Mouse (Mus musculus) small intestine, adult 10 weeks (tissue): ENCODE results near the gene Megf6. TPM values are rescaled to one million over a fixed set of nuclear protein-coding genes. Genes with fewer than 3 reads are reported as not detected.

Source experiments
- polyA plus RNA-seq: library from polyadenylated mRNA; stranded (reverse); fragments of 350-450 nt; fragmentation: Illumina TruSeq; extraction: RNeasy Lipid Tissue Mini Kit (QIAGEN cat#74804); gene quantifications from one replicate; pipeline ENCODE4 v1.2.3, GENCODE M21; 2014; ENCODE audit warnings: low replicate concordance

Gene Megf6
- polyA plus RNA-seq, result 0.07 TPM

DNA sequence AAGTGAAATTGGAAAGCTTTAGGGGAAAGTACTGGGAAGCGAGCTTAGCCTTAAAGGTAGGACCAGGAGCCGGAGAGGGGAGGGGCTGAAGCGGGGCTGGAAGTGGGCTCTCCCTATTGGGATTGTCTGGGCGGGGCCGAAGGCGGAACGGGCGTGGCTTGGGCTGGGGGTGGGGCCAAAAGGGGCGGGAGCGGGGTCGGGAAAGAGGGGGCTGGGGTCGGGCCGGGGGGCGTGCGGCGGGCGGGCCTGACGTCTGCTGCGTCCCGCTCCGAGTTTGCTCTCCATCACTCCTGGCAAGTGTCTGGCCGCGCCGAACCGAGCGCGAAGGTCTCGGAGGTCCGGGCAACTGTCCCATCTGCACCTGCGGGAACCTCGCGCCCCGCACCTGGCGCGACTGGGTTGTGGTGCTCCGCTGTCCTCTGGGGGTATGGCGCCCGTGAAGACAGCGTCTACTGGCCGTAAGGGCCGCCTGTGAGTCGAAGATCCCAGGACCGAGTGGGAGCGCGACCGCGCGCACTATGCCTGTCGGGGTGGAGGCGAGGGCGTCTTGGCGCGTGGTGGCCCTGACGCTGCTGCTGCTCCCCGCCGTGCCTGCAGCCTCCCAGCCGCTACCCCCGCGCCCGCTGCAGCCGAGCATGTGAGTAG lies at the start of gene Megf6:
TSS of gene Megf6 (plus strand) at position 225 of the 645 bp plus-strand sequence.

DNA sequence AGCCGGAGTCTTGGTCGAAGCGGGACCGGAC lies 30.5 kb upstream of the Megf6 start, which contains the start of gene Trp73:
TSS of gene Trp73 (minus strand) at position 27 of the 31 bp plus-strand sequence.

DNA sequence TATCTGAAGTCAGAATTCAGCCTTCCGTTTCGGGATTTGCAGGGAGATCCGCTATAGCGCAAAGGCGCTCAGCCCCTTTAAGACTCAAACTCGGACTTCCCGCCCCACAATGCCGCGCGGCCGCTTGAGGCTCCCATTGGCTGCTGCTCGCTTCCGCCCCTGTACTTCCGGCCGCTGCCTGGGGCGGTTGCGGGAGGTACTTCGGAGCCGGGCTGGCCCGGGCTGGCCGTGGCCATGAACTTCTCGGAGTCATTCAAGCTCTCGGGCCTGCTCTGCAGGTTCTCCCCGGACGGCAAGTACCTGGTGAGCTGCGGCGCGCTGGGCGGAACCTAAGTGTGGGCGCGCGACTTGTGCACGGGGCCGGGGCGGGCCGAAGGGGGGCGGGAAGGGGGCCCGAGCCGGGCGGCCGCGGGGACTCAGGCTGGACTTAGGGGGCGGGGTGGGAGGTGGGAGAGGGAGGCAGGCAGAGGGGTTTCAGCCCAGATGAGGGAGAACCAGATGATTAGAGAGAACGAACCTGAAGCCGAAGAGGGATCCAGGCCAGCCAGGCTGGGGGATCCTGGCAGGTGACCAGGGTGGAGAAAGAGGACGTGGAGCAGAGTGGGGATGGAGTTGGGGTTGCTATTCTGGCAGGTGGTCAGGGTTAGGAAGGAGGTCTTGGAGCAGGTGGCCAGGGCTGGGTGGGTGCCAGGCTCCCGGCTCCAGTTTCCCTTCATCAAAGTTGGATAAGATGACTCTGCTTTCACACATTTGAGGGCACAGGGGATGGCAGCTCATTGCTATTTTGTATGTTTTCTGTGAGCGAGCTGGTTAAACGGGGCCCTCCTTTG lies 28.1 kb upstream of the Megf6 start, which contains the start of gene Wrap73:
TSS of gene Wrap73 (plus strand) at position 162 of the 830 bp plus-strand sequence.

DNA sequence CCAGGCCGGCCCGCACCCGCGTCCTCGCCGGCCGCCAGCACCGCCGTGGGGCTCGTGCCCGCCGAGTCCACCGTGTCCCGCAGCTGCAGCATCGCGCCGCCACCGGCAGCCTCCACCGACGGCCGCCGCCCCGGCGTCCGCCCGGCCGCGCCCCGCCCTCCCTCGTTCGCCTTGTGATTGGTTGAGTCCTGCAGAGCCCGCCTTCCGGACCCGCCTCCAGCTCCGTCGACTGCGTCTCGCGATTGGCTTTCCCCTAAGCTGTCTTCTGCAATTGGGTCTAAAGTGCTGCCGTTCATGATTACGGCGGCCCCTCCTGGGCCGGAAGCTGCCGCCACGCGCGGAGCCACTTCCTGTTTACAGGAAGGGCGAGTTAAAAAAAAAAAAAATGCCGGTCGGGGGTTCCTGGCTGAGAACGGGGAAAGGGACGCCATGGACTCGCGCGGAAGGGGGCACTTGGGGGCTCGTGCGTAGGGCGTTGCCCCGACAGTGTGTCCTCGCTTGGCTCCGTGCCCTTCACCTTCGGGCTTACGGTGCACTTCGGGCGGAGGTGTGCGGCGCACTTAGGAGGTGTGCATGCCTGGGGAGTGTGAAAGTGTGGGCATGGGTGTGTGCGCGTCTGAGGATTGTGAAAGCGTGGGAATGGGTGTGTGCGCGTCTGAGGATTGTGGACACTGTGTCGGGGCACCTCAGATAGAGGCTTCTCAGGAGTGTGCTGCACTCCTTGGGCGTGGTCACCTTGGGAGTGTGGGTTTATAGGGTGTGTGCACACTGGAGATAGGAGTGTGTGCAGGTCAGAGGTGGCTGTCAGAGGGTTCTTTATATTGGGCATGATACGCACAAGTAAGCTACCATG lies 9.8 kb upstream of the Megf6 start, which contains the start of gene Tprgl:
TSS of gene Tprgl (minus strand) at position 129 of the 853 bp plus-strand sequence.

GRCm38 (mm10) chr4:154301466-154301881 lies 130.9 kb downstream of the Megf6 start, which contains the start of gene Arhgef16:
Gene Arhgef16 (minus strand): TSS chr4:154301676.

Other genes starting within 250 kb of the Megf6 start
- 10.1 TPM for gene A430005L14Rik, start 213.5 kb upstream of the Megf6 start, polyA plus RNA-seq
- 8.5 TPM for gene Dffb, start 195.6 kb upstream of the Megf6 start, polyA plus RNA-seq
- gene Cep104, start 195.5 kb upstream of the Megf6 start, polyA plus RNA-seq, result 9.1 TPM
- 7.7 TPM for gene Lrrc47, start 159.0 kb upstream of the Megf6 start, polyA plus RNA-seq
- not detected for gene Smim1, start 144.5 kb upstream of the Megf6 start, polyA plus RNA-seq
- gene Ccdc27, start 128.1 kb upstream of the Megf6 start, polyA plus RNA-seq, result not detected
- not detected for gene Trp73, start 30.5 kb upstream of the Megf6 start, polyA plus RNA-seq
- not detected for gene Wrap73, start 28.4 kb upstream of the Megf6 start, polyA plus RNA-seq
- gene Tprgl, start 10.1 kb upstream of the Megf6 start, polyA plus RNA-seq, result 55.3 TPM
- 0.85 TPM for gene Arhgef16, start 130.9 kb downstream of the Megf6 start, polyA plus RNA-seq
- gene B230104I21Rik, start 165.4 kb downstream of the Megf6 start, polyA plus RNA-seq, result not detected